Mouse (Mus musculus) lung, postnatal 36 days (tissue): Measurements from ENCODE around the gene Dnaic1.
"Not testable (repeated sequence)": the region's sequence is repeated elsewhere in the genome, so short reads cannot be mapped to it uniquely, and the experiment has no call there.

Source experiments
- DNase-seq: peaks from one replicate; pipeline ENCODE4 v3.0.0; 2022; ENCODE audit warnings: mixed read lengths

Dnaic1 gene

GRCm38 (mm10) chr4:41670836-41671235 lies 101.3 kb downstream of the Dnaic1 start:
- DNase-seq = no peak

GRCm38 (mm10) chr4:41671500-41671899 lies 101.9 kb downstream of the Dnaic1 start:
- DNase-seq = no peak

- no peak for DNase-seq
Observed at GRCm38 (mm10) chr4:41671963-41672480, 102.4 kb downstream of the Dnaic1 start.

GRCm38 (mm10) chr4:41672522-41672963 lies 103.0 kb downstream of the Dnaic1 start:
- no peak for DNase-seq

- DNase-seq = no peak
Observed at GRCm38 (mm10) chr4:41673186-41673585, 103.6 kb downstream of the Dnaic1 start.

GRCm38 (mm10) chr4:41676248-41677005 lies 106.9 kb downstream of the Dnaic1 start:
- no peak for DNase-seq

GRCm38 (mm10) chr4:41677006-41677629 lies 107.5 kb downstream of the Dnaic1 start:
- DNase-seq = no peak

GRCm38 (mm10) chr4:41678863-41679262 lies 109.3 kb downstream of the Dnaic1 start:
- DNase-seq = no peak

GRCm38 (mm10) chr4:41679291-41679690 lies 109.7 kb downstream of the Dnaic1 start:
- no peak for DNase-seq

- DNase-seq = no peak
Observed at GRCm38 (mm10) chr4:41681176-41681575, 111.6 kb downstream of the Dnaic1 start.

GRCm38 (mm10) chr4:41681947-41682346 lies 112.4 kb downstream of the Dnaic1 start:
- DNase-seq = no peak

- no peak for DNase-seq
Observed at GRCm38 (mm10) chr4:41682789-41683188, 113.2 kb downstream of the Dnaic1 start.

- not testable (repeated sequence) for DNase-seq
Observed at GRCm38 (mm10) chr4:41683303-41683702, 113.7 kb downstream of the Dnaic1 start.

- not testable (repeated sequence) for DNase-seq
Observed at GRCm38 (mm10) chr4:41684131-41684930, 114.8 kb downstream of the Dnaic1 start.

GRCm38 (mm10) chr4:41684931-41685453 lies 115.4 kb downstream of the Dnaic1 start:
- not testable (repeated sequence) for DNase-seq

- DNase-seq = not testable (repeated sequence)
Observed at GRCm38 (mm10) chr4:41685882-41686492, 116.4 kb downstream of the Dnaic1 start.
